11 mouse cellular contexts compared by ENCODE assay signal in genomic region chr11:61483226-61483845, GRCm38 (mm10). TPM values are rescaled to one million over a fixed set of nuclear protein-coding genes. Genes with fewer than 3 reads are reported as not detected.
DNase-seq lines count a peak whose midpoint lies in the region; ATAC-seq and TF ChIP-seq lines count a peak whose summit lies in the region.
"Had no signal": no experiment of that assay in that cellular context is flagged by ENCODE, and none has a peak within 500 bp of the region (broad histone marks: within the 10 kb centered on the region; RNA-seq: fewer than 3 reads in every experiment).

No protein-coding gene starts in this region.

- H3K27me3 ChIP-seq in lung, embryonic 15.5 days = no peaks in the 10 kb centered on the region
- H3K27me3 ChIP-seq in embryonic facial prominence, embryonic 12.5 days = no peaks in the 10 kb centered on the region
- no peaks in the 10 kb centered on the region for H3K27me3 ChIP-seq in forebrain, postnatal 0 days (ENCODE audit: insufficient read depth, low read length)
- no peaks in the 10 kb centered on the region for H3K27me3 ChIP-seq in midbrain, embryonic 13.5 days
- H3K27me3 ChIP-seq: liver, embryonic 15.5 days had no signal

- peaks cover 34% of the 10 kb centered on the region for H3K4me1 ChIP-seq in lung, embryonic 15.5 days
- peaks cover 57% of the 10 kb centered on the region for H3K4me1 ChIP-seq in embryonic facial prominence, embryonic 12.5 days
- 0 out of 2 replicates have a peak, but pooled peaks cover 6% of the 10 kb centered on the region for H3K4me1 ChIP-seq in forebrain, postnatal 0 days (ENCODE audit: insufficient read depth)
- peaks cover 45% of the 10 kb centered on the region for H3K4me1 ChIP-seq in midbrain, embryonic 13.5 days (replicated peaks)
- H3K4me1 ChIP-seq: liver, embryonic 15.5 days had no signal

- peaks cover 8% of the 10 kb centered on the region for H3K36me3 ChIP-seq in lung, embryonic 15.5 days
- peaks cover 16% of the 10 kb centered on the region for H3K36me3 ChIP-seq in embryonic facial prominence, embryonic 12.5 days
- H3K36me3 ChIP-seq in forebrain, postnatal 0 days (ENCODE audit: insufficient read depth) = peaks cover 6% of the 10 kb centered on the region
- H3K36me3 ChIP-seq in midbrain, embryonic 13.5 days = peaks cover 14% of the 10 kb centered on the region

- H3K4me3 ChIP-seq in lung, embryonic 15.5 days = no peak overlapping the region
- no peak overlapping the region for H3K4me3 ChIP-seq in embryonic facial prominence, embryonic 12.5 days
- no peak overlapping the region for H3K4me3 ChIP-seq in forebrain, postnatal 0 days (ENCODE audit: low read depth, low read length)
- no peak overlapping the region for H3K4me3 ChIP-seq in midbrain, embryonic 13.5 days (replicated peaks)
- H3K4me3 ChIP-seq: liver, embryonic 15.5 days had no signal

- no peak for TF ChIP-seq CTCF in forebrain, postnatal 0 days (IDR thresholded peaks at IDR 0.05; ENCODE audit: low read depth)

- no peak for DNase-seq in lung, postnatal 4 days
- DNase-seq in forebrain, postnatal 0 days = no peak
- DNase-seq in cerebellum, adult 9-10 months = no peak
- DNase-seq in right cerebral cortex, postnatal 36 days (ENCODE audit: low spot score in 2 of 2) = no peak
- DNase-seq: adrenal gland, postnatal 36 days; kidney, adult 8-10 months had no signal

- no peak overlapping the region for H3K9ac ChIP-seq in lung, embryonic 15.5 days
- H3K9ac ChIP-seq in embryonic facial prominence, embryonic 12.5 days = no peak overlapping the region
- no peak overlapping the region for H3K9ac ChIP-seq in forebrain, postnatal 0 days
- no peak overlapping the region for H3K9ac ChIP-seq in midbrain, embryonic 13.5 days (replicated peaks)
- H3K9ac ChIP-seq: liver, embryonic 15.5 days had no signal

- no peak for ATAC-seq in lung, embryonic 15.5 days (ENCODE audit: borderline replicate concordance, extremely low read depth, low FRiP score, low TSS enrichment)
- ATAC-seq in embryonic facial prominence, embryonic 12.5 days (ENCODE audit: insufficient number of reproducible peaks, insufficient read depth, low FRiP score, low TSS enrichment) = no peak
- no peak for ATAC-seq in forebrain, postnatal 0 days
- no peak for ATAC-seq in midbrain, embryonic 13.5 days

- peak overlapping the region; percentile 97 for H3K27ac ChIP-seq in lung, embryonic 15.5 days
- H3K27ac ChIP-seq in embryonic facial prominence, embryonic 12.5 days = peak overlapping the region; percentile 99
- peak overlapping the region; percentile 73; the same call in 1 of the 2 replicates for H3K27ac ChIP-seq in forebrain, postnatal 0 days (ENCODE audit: low read depth, low read length)
- H3K27ac ChIP-seq in midbrain, embryonic 13.5 days = peak overlapping the region; percentile 96; the same call in 1 of the 2 replicates
- H3K27ac ChIP-seq: liver, embryonic 15.5 days had no signal

- H3K4me2 ChIP-seq in lung, embryonic 15.5 days = no peak overlapping the region
- no peak overlapping the region for H3K4me2 ChIP-seq in embryonic facial prominence, embryonic 12.5 days (replicated peaks)
- no peak overlapping the region for H3K4me2 ChIP-seq in forebrain, postnatal 0 days (ENCODE audit: low read depth)
- H3K4me2 ChIP-seq in midbrain, embryonic 13.5 days (replicated peaks) = no peak overlapping the region
- H3K4me2 ChIP-seq: liver, embryonic 15.5 days had no signal

- WGBS in lung, embryonic 15.5 days = 79% methylated on average over 13 of the region's 13 CpGs
- WGBS in embryonic facial prominence, embryonic 12.5 days = 25% methylated on average over 13 of the region's 13 CpGs
- 40% methylated on average over 13 of the region's 13 CpGs for WGBS in forebrain, postnatal 0 days
- 69% methylated on average over 13 of the region's 13 CpGs for WGBS in midbrain, embryonic 13.5 days

- H3K9me3 ChIP-seq in lung, embryonic 15.5 days = no peaks in the 10 kb centered on the region
- no peaks in the 10 kb centered on the region for H3K9me3 ChIP-seq in embryonic facial prominence, embryonic 12.5 days
- H3K9me3 ChIP-seq in forebrain, postnatal 0 days (ENCODE audit: low read length) = no peaks in the 10 kb centered on the region
- no peaks in the 10 kb centered on the region for H3K9me3 ChIP-seq in midbrain, embryonic 13.5 days
- H3K9me3 ChIP-seq: liver, embryonic 15.5 days had no signal

RNA-seq across cellular contexts. Expression of gene Mfap4, which starts 1.9 kb away (rescaled TPM):
- 1,042 and 1,148 TPM in 2 replicates for polyA plus RNA-seq in lung, embryonic 15.5 days (2015; fragmentation: Nextera tagmentation; extraction: Ambion mirVana)
- 231 and 256 TPM in 2 replicates for polyA plus RNA-seq in embryonic facial prominence, embryonic 12.5 days (2016; fragmentation: Nextera tagmentation; extraction: Ambion mirVana)
- 8.0 and 17.4 TPM in 2 replicates for total RNA-seq in forebrain, postnatal 0 days (2014; rRNA removed)
- polyA plus RNA-seq in forebrain, postnatal 0 days (2015; fragmentation: Nextera tagmentation; extraction: Ambion mirVana) = 19.6 and 23.0 TPM in 2 replicates
- 28.6 and 35.4 TPM in 2 replicates for polyA plus RNA-seq in midbrain, embryonic 13.5 days (2015; fragmentation: Nextera tagmentation; extraction: Ambion mirVana)

RNA-seq across cellular contexts. Expression of gene Mapk7, which starts 10.9 kb away (rescaled TPM):
- 61.7 and 66.0 TPM in 2 replicates for polyA plus RNA-seq in lung, embryonic 15.5 days (2015; fragmentation: Nextera tagmentation; extraction: Ambion mirVana)
- polyA plus RNA-seq in embryonic facial prominence, embryonic 12.5 days (2016; fragmentation: Nextera tagmentation; extraction: Ambion mirVana) = 101 and 102 TPM in 2 replicates
- 45.9 and 50.3 TPM in 2 replicates for total RNA-seq in forebrain, postnatal 0 days (2014; rRNA removed)
- polyA plus RNA-seq in forebrain, postnatal 0 days (2015; fragmentation: Nextera tagmentation; extraction: Ambion mirVana) = 53.6 and 58.5 TPM in 2 replicates
- polyA plus RNA-seq in midbrain, embryonic 13.5 days (2015; fragmentation: Nextera tagmentation; extraction: Ambion mirVana) = 76.6 and 87.2 TPM in 2 replicates

RNA-seq across cellular contexts. Expression of gene B9d1, which starts 21.6 kb away (rescaled TPM):
- polyA plus RNA-seq in lung, embryonic 15.5 days (2015; fragmentation: Nextera tagmentation; extraction: Ambion mirVana) = 46.5 and 52.5 TPM in 2 replicates
- polyA plus RNA-seq in embryonic facial prominence, embryonic 12.5 days (2016; fragmentation: Nextera tagmentation; extraction: Ambion mirVana) = 35.2 and 36.7 TPM in 2 replicates
- 18.8 and 27.5 TPM in 2 replicates for total RNA-seq in forebrain, postnatal 0 days (2014; rRNA removed)
- polyA plus RNA-seq in forebrain, postnatal 0 days (2015; fragmentation: Nextera tagmentation; extraction: Ambion mirVana) = 25.4 and 26.8 TPM in 2 replicates
- 38.3 and 40.8 TPM in 2 replicates for polyA plus RNA-seq in midbrain, embryonic 13.5 days (2015; fragmentation: Nextera tagmentation; extraction: Ambion mirVana)

RNA-seq across cellular contexts. Expression of gene Rnf112, which starts 29.4 kb away (rescaled TPM):
- polyA plus RNA-seq in lung, embryonic 15.5 days (2015; fragmentation: Nextera tagmentation; extraction: Ambion mirVana) = 0.81 and 0.96 TPM in 2 replicates
- 1.6 and 2.5 TPM in 2 replicates for polyA plus RNA-seq in embryonic facial prominence, embryonic 12.5 days (2016; fragmentation: Nextera tagmentation; extraction: Ambion mirVana)
- 85.9 and 91.3 TPM in 2 replicates for total RNA-seq in forebrain, postnatal 0 days (2014; rRNA removed)
- 17.4 and 27.3 TPM in 2 replicates for polyA plus RNA-seq in forebrain, postnatal 0 days (2015; fragmentation: Nextera tagmentation; extraction: Ambion mirVana)
- polyA plus RNA-seq in midbrain, embryonic 13.5 days (2015; fragmentation: Nextera tagmentation; extraction: Ambion mirVana) = 13.6 and 15.0 TPM in 2 replicates
- polyA plus RNA-seq: spleen, adult 2 months had no signal
